Mouse (Mus musculus): ENCODE data around the gene Usp33.

Gene Usp33

DNA sequence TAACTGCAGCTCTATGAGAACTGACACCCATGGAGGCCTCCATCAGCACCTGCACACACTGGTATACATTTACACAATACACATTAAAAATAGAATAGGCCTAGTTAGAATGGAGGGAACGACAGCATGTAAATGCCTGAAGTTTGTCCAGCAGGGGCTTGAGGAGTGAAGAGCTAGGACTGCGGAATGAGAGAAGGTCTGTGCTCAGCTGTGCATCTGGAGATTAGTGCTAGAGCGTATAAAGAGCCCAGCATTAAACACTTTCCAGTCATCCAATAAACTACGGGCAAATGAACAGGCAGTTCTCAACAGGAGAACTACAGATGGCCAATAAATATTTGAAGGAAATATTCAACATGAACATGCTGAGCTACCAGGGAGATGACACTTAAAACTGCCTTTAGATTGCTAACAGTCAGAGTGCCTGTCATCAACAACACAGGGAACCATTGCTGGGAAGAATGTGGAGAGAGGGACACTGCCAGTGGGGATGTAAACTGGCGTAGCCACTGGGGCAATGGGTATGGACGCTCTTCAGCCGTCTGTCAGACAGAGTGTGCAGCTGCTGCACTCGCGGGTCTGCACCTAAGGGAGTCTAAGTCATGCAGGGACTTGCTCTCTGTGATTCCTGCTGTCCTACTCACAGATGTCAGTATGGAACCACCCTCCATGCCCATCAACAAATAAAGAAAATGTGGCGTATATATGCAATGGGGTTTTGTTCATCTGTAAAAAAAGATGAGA is 7.3 kb downstream of the Usp33 start:
- DNase-seq (ENCODE audit: low read depth, low spot score): no peak
- no peaks in the 10 kb centered on the region for H3K27me3 ChIP-seq (ENCODE audit: control insufficient read depth, insufficient read depth, low read length, poor library complexity, severe bottlenecking)
- no peaks in the 10 kb centered on the region for H3K36me3 ChIP-seq (ENCODE audit: control insufficient read depth, insufficient read depth, low read length, poor library complexity, severe bottlenecking)

DNA sequence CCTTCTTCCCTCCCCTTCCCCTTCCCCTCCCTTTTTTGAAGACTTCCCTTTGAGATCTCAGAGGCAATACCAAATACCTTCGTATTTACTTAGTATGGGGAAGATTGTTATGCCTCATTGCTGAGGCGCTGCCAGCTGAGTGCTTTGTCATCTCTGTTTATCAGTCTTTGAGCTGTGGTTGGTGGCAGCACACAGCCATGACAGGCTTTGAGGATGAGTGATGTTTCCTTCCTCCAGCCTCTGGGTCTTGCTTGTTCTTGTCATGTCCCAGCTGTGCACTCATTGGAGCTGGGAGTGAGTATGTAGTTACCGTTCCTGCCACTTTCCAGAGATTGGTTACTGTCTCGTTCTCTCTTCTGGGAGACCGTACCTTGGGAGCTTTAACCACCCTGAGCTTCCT is 9.1 kb downstream of the Usp33 start:
- peaks cover 5% of the 10 kb centered on the region; the same call in 1 of the 2 replicates for H3K36me3 ChIP-seq (ENCODE audit: control insufficient read depth, insufficient read depth, low read length, poor library complexity, severe bottlenecking)
- DNase-seq (ENCODE audit: low read depth, low spot score): peak; percentile 57
- no peaks in the 10 kb centered on the region for H3K27me3 ChIP-seq (ENCODE audit: control insufficient read depth, insufficient read depth, low read length, poor library complexity, severe bottlenecking)

DNA sequence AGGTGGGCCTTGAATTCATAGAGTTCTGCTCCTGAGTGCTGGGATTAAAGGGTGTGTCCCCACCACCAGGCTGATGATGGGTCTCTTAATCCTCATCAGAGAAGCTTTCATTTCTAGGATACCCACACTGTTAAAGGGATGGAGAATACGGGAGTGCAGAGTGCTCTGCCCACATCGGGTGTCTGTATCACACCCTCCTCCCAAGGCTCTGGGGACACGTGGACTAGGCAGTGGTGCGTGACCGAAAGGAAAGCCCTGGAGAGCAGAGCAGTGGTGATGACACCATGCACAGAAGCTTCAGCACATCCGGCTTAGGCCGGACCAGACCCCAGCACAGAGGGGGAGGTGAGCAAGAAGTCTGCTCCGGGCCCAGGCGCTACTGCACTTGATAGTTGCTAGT is 10.5 kb downstream of the Usp33 start:
- no peak for DNase-seq (ENCODE audit: low read depth, low spot score)
- Histone ChIP-seq H3K27me3 (ENCODE audit: control insufficient read depth, insufficient read depth, low read length, poor library complexity, severe bottlenecking) (no peaks in the 10 kb centered on the region), H3K36me3 (ENCODE audit: control insufficient read depth, insufficient read depth, low read length, poor library complexity, severe bottlenecking) (peaks cover 7% of the 10 kb centered on the region)

DNA sequence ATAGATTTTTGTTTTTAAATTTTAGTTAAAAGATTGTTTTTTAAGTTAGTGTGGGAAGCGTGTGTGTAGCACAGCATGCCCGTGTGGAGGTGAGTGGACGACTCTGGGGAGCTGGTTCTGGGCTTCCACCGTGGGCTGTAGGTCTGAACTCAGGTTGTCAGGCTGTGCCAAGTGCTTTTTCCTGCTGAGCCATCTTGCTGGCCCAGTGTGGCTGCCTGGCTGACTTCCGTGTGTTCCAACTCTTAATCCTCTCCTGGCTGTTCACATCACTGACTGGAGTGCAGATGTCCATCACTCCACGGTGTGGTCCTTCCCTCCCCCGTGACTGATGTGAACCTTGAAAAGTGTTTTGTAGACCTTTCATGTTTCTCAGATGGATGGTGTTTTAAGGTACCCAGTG is 12.9 kb downstream of the Usp33 start:
- DNase-seq (ENCODE audit: low read depth, low spot score): no peak
- H3K27me3 ChIP-seq (ENCODE audit: control insufficient read depth, insufficient read depth, low read length, poor library complexity, severe bottlenecking): no peaks in the 10 kb centered on the region
- peaks cover 7% of the 10 kb centered on the region for H3K36me3 ChIP-seq (ENCODE audit: control insufficient read depth, insufficient read depth, low read length, poor library complexity, severe bottlenecking)

DNA sequence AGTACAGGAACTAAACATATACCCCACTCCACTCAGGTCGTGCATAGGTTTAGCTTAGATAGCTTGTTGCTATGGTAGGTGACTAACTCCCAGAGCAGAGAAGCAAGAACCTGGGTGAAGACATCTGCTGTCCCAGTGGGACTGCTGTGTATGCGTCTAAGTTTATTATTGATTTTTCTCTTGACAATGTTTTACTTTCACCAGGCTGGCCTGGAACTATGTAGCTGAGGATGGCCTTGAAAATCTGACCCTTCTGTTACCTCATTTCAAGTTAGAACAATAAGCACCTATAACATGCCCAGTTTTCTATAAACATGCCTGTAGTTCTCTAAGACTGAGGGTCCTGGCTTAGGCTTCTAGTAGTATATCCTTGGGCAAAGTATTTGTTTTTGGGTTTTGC is 17.9 kb downstream of the Usp33 start:
- Histone ChIP-seq H3K36me3 (ENCODE audit: control insufficient read depth, insufficient read depth, low read length, poor library complexity, severe bottlenecking) (peaks cover 18% of the 10 kb centered on the region), H3K27me3 (ENCODE audit: control insufficient read depth, insufficient read depth, low read length, poor library complexity, severe bottlenecking) (no peaks in the 10 kb centered on the region)
- no peak for DNase-seq (ENCODE audit: low read depth, low spot score)

DNA sequence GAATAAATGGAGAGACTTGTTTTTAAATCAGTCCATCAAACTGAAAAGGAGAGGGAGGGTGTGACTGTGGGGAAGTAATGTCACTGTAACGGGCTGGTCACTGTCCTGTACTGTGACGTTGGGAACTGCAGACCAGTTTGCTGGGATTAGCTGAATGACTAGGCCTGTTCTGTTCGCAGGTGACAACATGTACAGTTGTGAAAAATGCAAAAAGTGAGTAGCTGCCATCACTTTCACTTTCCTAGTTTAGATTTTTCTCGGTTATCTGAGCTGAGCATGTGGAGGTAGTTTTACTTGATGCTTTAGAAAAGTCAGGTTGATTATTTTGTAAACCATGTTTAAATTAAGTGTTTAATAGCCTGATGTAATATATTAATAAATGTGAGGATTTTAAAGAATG is 29.8 kb downstream of the Usp33 start:
- no peak for DNase-seq (ENCODE audit: low read depth, low spot score)
- no peaks in the 10 kb centered on the region for H3K27me3 ChIP-seq (ENCODE audit: control insufficient read depth, insufficient read depth, low read length, poor library complexity, severe bottlenecking)
- peaks cover 14% of the 10 kb centered on the region; the same call in 1 of the 2 replicates for H3K36me3 ChIP-seq (ENCODE audit: control insufficient read depth, insufficient read depth, low read length, poor library complexity, severe bottlenecking)

DNA sequence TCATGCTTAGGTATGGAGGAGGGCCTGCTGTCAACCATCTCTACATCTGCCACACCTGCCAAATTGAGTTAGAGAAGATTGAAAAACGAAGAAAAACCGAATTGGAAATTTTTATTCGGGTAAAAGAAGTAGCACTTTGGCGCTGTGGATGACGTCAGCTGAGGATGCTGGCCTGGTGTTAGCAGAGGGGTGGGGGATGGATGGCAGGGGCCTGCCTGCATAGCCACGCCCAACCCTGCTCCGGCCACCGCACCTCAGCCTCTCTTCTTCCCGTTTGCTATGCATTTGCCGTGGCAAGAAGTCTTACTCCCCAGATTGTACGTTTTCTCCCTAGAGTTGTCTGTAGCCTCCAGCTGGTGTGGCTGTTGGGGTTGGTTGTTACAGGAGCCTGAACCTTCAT is 37.8 kb downstream of the Usp33 start:
- Histone ChIP-seq H3K27me3 (ENCODE audit: control insufficient read depth, insufficient read depth, low read length, poor library complexity, severe bottlenecking) (no peaks in the 10 kb centered on the region), H3K36me3 (ENCODE audit: control insufficient read depth, insufficient read depth, low read length, poor library complexity, severe bottlenecking) (peaks cover 8% of the 10 kb centered on the region)
- no peak for DNase-seq (ENCODE audit: low read depth, low spot score)

DNA sequence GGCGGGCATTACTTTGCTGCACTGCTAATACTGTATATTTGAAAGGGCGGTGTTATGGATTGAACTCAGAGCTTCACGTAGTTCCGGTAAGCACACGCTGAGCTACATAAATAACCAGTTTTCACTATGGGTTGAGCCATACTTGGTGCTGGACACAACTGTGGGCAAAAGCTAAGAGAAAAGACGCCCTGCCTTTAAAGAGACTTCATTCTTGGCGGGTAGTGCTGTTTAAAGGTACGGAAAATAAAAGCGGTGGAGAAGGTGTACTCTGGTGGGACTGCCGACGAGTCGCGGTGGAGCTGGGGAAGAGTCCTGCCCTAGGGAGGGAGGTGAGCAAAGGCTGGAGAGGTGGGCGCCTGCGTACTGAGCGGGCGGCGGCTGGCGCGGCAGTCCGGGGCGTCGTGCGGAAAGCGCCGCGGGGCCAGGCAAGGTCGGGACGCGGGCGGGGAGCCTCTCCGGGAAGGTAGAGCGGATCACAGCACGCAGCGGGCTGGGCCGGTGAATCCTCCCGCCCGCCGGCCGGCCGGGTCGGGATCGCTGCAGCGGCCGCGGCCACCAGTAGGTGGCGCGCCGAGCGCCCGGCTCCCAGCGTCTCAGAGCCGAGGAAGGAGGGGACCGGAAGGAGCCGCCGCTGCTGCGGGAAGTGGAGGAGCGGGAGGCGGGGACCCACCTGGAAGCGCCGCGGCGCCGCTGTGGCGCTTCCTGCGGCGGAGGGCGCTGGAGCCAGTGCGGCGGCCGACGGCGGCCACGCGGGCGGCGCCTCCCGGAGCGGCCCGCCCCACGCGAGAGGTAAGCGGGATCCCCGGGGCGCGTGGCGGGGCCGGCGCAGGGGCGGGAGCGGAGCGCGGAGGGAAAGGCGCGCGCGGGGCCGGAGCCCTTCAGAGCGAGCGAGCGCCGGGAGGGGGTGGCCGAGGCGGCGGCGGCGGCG is 49.3 kb downstream of the Usp33 start, which contains the start of gene Zzz3:
TSS of gene Zzz3 (plus strand) at position 124 of the 928 bp plus-strand sequence.
- DNase-seq (ENCODE audit: low read depth, low spot score): peak; percentile 92
- no peaks in the 10 kb centered on the region for H3K36me3 ChIP-seq (ENCODE audit: control insufficient read depth, insufficient read depth, low read length, poor library complexity, severe bottlenecking)
- no peaks in the 10 kb centered on the region for H3K27me3 ChIP-seq (ENCODE audit: control insufficient read depth, insufficient read depth, low read length, poor library complexity, severe bottlenecking)

DNA sequence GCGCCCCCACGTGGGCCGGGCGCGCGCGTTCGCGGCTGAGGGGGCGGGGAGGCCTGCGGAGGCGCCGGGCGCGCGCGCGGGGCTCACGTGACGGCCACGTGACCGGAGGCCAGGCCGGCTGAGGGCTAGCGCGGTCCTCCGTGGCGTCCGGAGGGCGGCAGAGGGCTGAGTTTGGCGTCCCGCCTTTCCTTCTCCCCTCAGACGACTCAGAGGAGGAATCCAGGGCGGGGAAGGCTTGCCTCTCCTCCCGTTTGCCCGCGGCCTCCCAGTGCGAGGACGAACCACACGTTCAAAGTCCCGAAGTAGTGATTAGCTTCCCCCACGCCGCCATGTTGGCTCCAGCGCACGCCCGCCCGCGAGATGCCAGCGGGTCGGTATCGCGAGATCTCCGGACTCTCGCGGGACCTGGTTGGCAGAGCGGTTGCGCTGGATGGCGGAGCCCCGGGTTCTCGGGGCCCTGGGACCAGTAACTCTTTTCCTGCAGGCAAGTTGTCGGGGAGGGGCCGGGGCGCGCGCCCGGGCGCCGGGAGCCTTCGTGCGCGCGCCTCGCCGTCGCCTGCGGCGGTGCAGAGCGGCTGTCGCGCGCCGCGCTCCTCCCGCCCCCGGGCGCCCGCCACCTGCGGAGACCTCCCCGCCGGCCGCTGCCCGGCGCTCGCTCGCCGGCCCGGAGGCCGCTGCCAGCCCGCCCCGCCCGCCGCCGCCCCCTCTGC is 50.2 kb downstream of the Usp33 start:
- peak; percentile 98 for DNase-seq (ENCODE audit: low read depth, low spot score)
- Histone ChIP-seq H3K27me3 (ENCODE audit: control insufficient read depth, insufficient read depth, low read length, poor library complexity, severe bottlenecking) (no peaks in the 10 kb centered on the region), H3K36me3 (ENCODE audit: control insufficient read depth, insufficient read depth, low read length, poor library complexity, severe bottlenecking) (no peaks in the 10 kb centered on the region)

DNA sequence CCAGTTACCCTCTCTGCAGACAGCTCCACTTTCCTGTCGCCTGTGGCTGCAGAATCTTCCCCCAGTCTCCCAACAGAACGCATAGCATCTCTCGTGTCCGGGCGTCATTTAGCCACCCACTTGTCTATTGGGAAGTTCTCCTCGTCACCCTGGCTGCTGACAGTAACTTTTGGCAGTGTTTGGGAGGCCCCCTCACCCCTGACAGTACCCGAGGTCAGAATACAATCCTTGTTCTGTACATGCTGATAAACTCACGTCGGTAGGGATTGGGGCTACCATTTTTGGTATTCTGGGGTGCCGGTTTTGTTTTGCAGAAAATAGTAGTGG is 50.7 kb downstream of the Usp33 start:
- no peak for DNase-seq (ENCODE audit: low read depth, low spot score)
- no peaks in the 10 kb centered on the region for H3K36me3 ChIP-seq (ENCODE audit: control insufficient read depth, insufficient read depth, low read length, poor library complexity, severe bottlenecking)

DNA sequence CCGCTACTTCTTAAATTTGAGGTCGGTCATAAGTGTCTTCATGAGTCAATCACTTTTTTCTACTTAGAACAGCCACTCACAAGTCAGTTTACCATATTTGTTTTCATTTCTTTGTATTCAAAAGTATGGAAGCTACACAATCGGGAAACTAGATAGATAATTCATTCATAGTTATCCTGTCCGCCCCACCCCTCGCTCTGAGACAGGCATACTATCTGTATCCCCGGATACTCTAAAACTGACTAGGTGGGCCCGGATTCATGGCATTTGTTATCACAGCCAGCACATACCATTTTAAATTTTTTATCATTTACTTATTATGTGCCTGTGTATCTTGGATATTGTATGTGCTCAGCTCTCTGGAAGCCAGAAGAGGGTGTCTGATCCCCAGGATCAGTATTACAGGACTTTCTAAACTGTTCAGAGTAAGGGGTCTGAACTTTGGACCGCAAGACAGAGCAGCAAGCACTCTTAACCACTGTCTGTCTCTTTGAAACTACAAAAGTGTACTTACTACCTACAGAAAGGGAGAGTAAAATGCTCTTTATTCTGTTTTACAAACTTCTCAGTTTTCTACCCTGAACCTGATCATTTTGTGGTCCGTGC is 51.2 kb downstream of the Usp33 start:
- DNase-seq (ENCODE audit: low read depth, low spot score): no peak
- Histone ChIP-seq H3K36me3 (ENCODE audit: control insufficient read depth, insufficient read depth, low read length, poor library complexity, severe bottlenecking) (no peaks in the 10 kb centered on the region), H3K27me3 (ENCODE audit: control insufficient read depth, insufficient read depth, low read length, poor library complexity, severe bottlenecking) (no peaks in the 10 kb centered on the region)

More for the DNA sequence above, 50.7 kb downstream of the Usp33 start:
- no peaks in the 10 kb centered on the region for H3K27me3 ChIP-seq (ENCODE audit: control insufficient read depth, insufficient read depth, low read length, poor library complexity, severe bottlenecking)

DNA sequence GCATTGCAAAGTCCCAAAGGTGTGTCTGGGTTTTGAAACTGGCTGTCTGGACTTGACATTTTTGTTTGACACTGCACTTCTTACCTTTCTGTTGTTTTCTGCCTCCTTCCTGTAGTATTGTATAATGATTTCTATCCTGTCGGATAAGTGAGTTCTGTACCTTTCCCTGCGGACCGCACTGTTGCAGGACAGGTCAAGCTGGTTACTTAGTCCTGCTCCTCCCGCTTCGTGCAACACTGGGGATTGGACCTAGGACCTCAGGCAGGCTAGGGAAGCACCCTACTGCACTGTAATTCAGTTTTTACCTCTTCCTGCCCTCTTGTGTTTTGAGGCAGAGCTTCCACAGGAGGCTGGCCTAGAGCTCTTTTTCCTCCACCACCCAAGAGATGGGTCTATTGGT is 54.2 kb downstream of the Usp33 start:
- no peak for DNase-seq (ENCODE audit: low read depth, low spot score)
- Histone ChIP-seq H3K27me3 (ENCODE audit: control insufficient read depth, insufficient read depth, low read length, poor library complexity, severe bottlenecking) (no peaks in the 10 kb centered on the region), H3K36me3 (ENCODE audit: control insufficient read depth, insufficient read depth, low read length, poor library complexity, severe bottlenecking) (no peaks in the 10 kb centered on the region)

DNA sequence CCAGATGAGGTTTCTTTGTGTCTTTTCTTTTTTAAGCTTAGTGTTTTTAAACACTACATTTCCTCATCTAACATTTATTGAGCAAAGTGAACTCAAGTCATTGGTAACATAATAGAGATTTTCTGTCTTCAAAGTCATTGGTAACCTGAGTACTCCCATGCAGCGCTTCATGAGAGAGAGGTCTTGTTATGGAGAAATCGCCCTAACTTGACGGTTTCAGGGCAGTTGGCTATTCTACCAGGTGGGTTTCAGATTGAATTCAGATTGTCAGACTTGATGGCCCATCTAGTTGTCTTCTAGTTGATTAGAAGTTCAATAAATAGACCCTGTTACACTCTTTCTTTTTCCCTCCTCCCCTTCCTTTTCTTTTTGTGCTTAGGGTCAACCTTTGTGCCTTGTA is 54.6 kb downstream of the Usp33 start:
- no peaks in the 10 kb centered on the region for H3K36me3 ChIP-seq (ENCODE audit: control insufficient read depth, insufficient read depth, low read length, poor library complexity, severe bottlenecking)
- no peak for DNase-seq (ENCODE audit: low read depth, low spot score)
- no peaks in the 10 kb centered on the region for H3K27me3 ChIP-seq (ENCODE audit: control insufficient read depth, insufficient read depth, low read length, poor library complexity, severe bottlenecking)

DNA sequence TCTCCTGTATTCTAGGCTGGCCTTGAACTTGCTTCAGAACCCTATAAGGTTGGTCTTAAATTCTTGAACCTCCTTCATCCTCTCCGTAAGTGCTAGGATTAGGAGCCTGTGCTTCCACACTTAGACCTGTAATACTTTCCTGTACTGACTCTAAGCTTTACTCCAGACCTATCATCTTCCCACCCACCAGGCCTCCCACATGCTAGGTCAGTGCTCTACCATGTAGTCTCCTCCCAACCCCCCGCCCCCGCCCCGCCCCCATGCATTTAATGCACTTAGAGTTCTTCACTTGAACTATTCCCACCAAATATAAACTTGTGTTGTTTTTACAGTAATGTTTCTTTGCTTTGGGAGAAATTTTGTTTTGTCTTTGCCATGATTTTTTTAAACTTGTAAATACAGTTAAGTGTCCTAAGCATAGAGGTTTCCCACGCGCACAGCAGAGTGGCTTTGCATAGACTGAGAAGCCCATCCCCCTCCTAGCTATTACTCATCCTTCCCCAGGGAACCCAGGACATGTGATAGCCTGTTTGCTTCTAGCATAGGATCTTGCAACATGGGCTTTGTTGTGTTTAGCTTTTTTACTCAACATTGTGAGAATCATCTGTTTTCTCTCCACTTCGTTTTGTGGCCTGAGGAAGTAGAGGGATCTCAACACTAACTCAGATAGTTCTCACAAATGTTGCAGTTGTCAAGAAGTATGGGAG is 55.8 kb downstream of the Usp33 start:
- H3K36me3 ChIP-seq (ENCODE audit: control insufficient read depth, insufficient read depth, low read length, poor library complexity, severe bottlenecking): no peaks in the 10 kb centered on the region
- H3K27me3 ChIP-seq (ENCODE audit: control insufficient read depth, insufficient read depth, low read length, poor library complexity, severe bottlenecking): no peaks in the 10 kb centered on the region
- peak; percentile 51 for DNase-seq (ENCODE audit: low read depth, low spot score)
